Mouse (Mus musculus) liver, adult 2 months (tissue): ENCODE measurements around the gene Plxna4.

Experiments
- CTCF ChIP-seq: fragments of 200-500 bp; IDR thresholded peaks from 2 replicates; pipeline ENCODE4 v1.5.1; 2011; ENCODE audit warnings: low read depth, low read length, control low read depth
- POLR2A ChIP-seq: fragments of 200-500 bp; IDR thresholded peaks from 2 replicates; pipeline ENCODE4 v1.6.1; 2011; ENCODE audit warnings: low read length, control low read depth; ENCODE audit not compliant: insufficient read depth; ENCODE audit errors: extremely low read depth

DNA sequence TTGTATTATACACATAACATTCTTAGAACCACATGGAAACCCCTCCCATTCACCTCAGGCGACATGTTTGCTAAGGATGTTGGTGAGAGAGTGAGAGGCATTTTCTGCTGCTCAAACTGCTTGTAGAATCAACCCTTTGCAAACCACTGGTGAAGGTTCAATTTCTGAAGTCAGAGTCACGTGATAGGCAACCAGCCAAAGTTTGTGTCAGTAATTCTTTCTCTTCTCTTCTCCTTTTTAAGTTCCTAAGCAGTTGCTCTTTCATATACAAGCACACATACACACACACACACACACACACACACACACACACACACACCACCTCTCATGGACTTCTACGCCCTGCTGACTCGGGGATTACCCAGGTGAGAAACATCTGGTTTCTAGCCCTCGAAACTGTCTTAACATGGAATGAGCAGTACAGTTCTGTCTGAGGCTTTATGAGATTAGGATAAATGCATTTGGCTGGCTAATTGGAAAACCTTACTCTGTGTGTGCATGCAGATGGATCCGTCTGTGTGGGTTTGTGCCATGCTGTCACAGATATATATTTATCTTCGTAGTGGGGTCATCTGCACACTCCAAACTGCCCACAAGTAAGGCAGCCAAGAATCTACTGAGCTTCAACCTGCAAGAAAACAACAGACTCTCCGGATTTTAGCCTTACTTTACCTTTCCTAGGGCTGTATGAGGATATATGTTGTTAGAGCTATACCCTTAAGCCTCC is 138.6 kb downstream of the Plxna4 start:
- TF ChIP-seq POLR2A: no peak
- no peak for TF ChIP-seq CTCF
